Mouse (Mus musculus) CH12.LX (cell line): ENCODE results near the gene Zfhx3. TPM values are rescaled to one million over a fixed set of nuclear protein-coding genes. Genes with fewer than 3 reads are reported as not detected.
A peak's percentile ranks its signal among the peaks of the same experiment; 100 is the strongest.

Experiments used
- DNase-seq: peaks from one replicate; pipeline ENCODE4 v3.0.0-alpha.2; 2013; ENCODE audit errors: extremely low read depth
- H3K27ac ChIP-seq: 2 replicates; pipeline ENCODE4 v1.5.1; 2012; ENCODE audit warnings: low read depth, mild to moderate bottlenecking, control low read depth, moderate library complexity; ENCODE audit not compliant: insufficient read depth
- H3K27me3 ChIP-seq: replicated peaks from 2 replicates; pipeline ENCODE3; 2012; ENCODE audit warnings: inconsistent platforms
- H3K36me3 ChIP-seq, 2 experiments: replicated peaks in 1 of 2; 2 replicates each; pipeline versions ENCODE3 to v1.6.1; 2012; ENCODE audit warnings: inconsistent platforms in 1 of 2, low read length in 1 of 2, mild to moderate bottlenecking in 1 of 2, mixed read lengths in 1 of 2, moderate library complexity in 1 of 2; ENCODE audit not compliant: control insufficient read depth in 1 of 2, insufficient read depth in 1 of 2
- H3K4me1 ChIP-seq, 2 experiments: 2 replicates each; pipeline ENCODE4 v1.6.1; 2012; ENCODE audit warnings: inconsistent platforms in 1 of 2, moderate library complexity in 1 of 2; ENCODE audit not compliant: insufficient read depth in 2 of 2, control insufficient read depth in 1 of 2
- H3K4me2 ChIP-seq: 2 replicates; pipeline ENCODE4 v1.6.1; 2012; ENCODE audit warnings: low read depth, mild to moderate bottlenecking, control low read depth; ENCODE audit not compliant: poor library complexity, insufficient read depth, severe bottlenecking
- H3K4me3 ChIP-seq, 3 experiments: fragments of 150-350 bp in 1 of 3; sonication (generic) in 1 of 3; replicated peaks in 1 of 3; 2 replicates each; pipeline versions ENCODE3 to v1.5.1; 2011 to 2012; ENCODE audit warnings: low read depth in 2 of 3, low read length in 2 of 3, mild to moderate bottlenecking in 2 of 3, moderate library complexity in 2 of 3, control low read depth in 1 of 3, improper control_type of control experiment in 1 of 3, inconsistent platforms in 1 of 3, mixed read lengths in 1 of 3; ENCODE audit not compliant: poor library complexity in 1 of 3
- H3K79me2 ChIP-seq: replicated peaks from 2 replicates; pipeline ENCODE4 v1.6.1; 2012; ENCODE audit warnings: mild to moderate bottlenecking, moderate library complexity; ENCODE audit not compliant: control insufficient read depth, poor library complexity, insufficient read depth, severe bottlenecking; ENCODE audit errors: extremely low read depth
- H3K9ac ChIP-seq: 2 replicates; pipeline ENCODE4 v1.6.1; 2012; ENCODE audit warnings: low read depth, mild to moderate bottlenecking, control low read depth, moderate library complexity; ENCODE audit not compliant: insufficient read depth
- H3K9me3 ChIP-seq: replicated peaks from 2 replicates; pipeline ENCODE3; 2012; ENCODE audit warnings: low read length, inconsistent platforms, mixed read lengths
- BHLHE40 ChIP-seq: IDR thresholded peaks from 2 replicates; pipeline ENCODE4 v1.6.1; 2011; ENCODE audit warnings: mild to moderate bottlenecking, low read depth, low read length, improper control_type of control experiment
- CHD1 ChIP-seq: IDR thresholded peaks from 2 replicates; pipeline ENCODE4 v1.6.1; 2012; ENCODE audit warnings: low read depth, low read length, improper control_type of control experiment, inconsistent platforms
- CHD2 ChIP-seq: IDR thresholded peaks from 2 replicates; pipeline ENCODE4 v1.6.1; 2011; ENCODE audit warnings: low read length, improper control_type of control experiment
- CTCF ChIP-seq, 2 experiments: IDR thresholded peaks in 1 of 2; conservative IDR thresholded peaks in 1 of 2; 2 replicates each; pipeline ENCODE4 v1.5.1; 2011 to 2012; ENCODE audit warnings: low read depth in 2 of 2, low read length in 2 of 2, improper control_type of control experiment in 1 of 2, inconsistent platforms in 1 of 2, mild to moderate bottlenecking in 1 of 2, moderate library complexity in 1 of 2
- E2F4 ChIP-seq: IDR thresholded peaks from 2 replicates; pipeline ENCODE4 v1.6.1; 2011; ENCODE audit warnings: low read depth, low read length, improper control_type of control experiment; ENCODE audit not compliant: insufficient replicate concordance
- ELF1 ChIP-seq: IDR thresholded peaks from 2 replicates; pipeline ENCODE4 v1.6.1; 2014; ENCODE audit warnings: low read depth, mild to moderate bottlenecking, inconsistent platforms, low read length, improper control_type of control experiment
- EP300 ChIP-seq: IDR thresholded peaks from 2 replicates; pipeline ENCODE4 v1.6.1; 2011; ENCODE audit warnings: low read length, improper control_type of control experiment
- ETS1 ChIP-seq: conservative IDR thresholded peaks from 2 replicates; pipeline ENCODE4 v1.6.1; 2012; ENCODE audit warnings: low read depth, mild to moderate bottlenecking, inconsistent platforms, low read length, improper control_type of control experiment, moderate library complexity
- GABPA ChIP-seq: IDR thresholded peaks from 2 replicates; pipeline ENCODE4 v1.6.1; 2012; ENCODE audit warnings: low read depth, low read length, improper control_type of control experiment, inconsistent platforms; ENCODE audit not compliant: insufficient replicate concordance
- HCFC1 ChIP-seq: IDR thresholded peaks from 2 replicates; pipeline ENCODE4 v1.6.1; 2012; ENCODE audit warnings: low read depth, mild to moderate bottlenecking, inconsistent platforms, low read length, improper control_type of control experiment
- IRF4 ChIP-seq: IDR thresholded peaks from 2 replicates; pipeline ENCODE4 v1.6.1; 2014; ENCODE audit warnings: low read depth, mild to moderate bottlenecking, inconsistent platforms, low read length, improper control_type of control experiment
- JUN ChIP-seq: IDR thresholded peaks from 2 replicates; pipeline ENCODE4 v1.6.1; 2011; ENCODE audit warnings: low read depth, mild to moderate bottlenecking, low read length, improper control_type of control experiment, moderate library complexity; ENCODE audit not compliant: insufficient read depth
- JUND ChIP-seq: conservative IDR thresholded peaks from 2 replicates; pipeline ENCODE4 v1.6.1; 2011; ENCODE audit warnings: low read depth, low read length, improper control_type of control experiment
- KAT2A ChIP-seq: IDR thresholded peaks from 2 replicates; pipeline ENCODE4 v1.6.1; 2012; ENCODE audit warnings: low read length, improper control_type of control experiment, inconsistent platforms; ENCODE audit not compliant: insufficient replicate concordance
- MAFK ChIP-seq: IDR thresholded peaks from 2 replicates; pipeline ENCODE4 v1.6.1; 2011; ENCODE audit warnings: low read length, improper control_type of control experiment; ENCODE audit not compliant: insufficient replicate concordance
- MAX ChIP-seq: IDR thresholded peaks from 2 replicates; pipeline ENCODE4 v1.6.1; 2011; ENCODE audit warnings: low read length, improper control_type of control experiment
- MAZ ChIP-seq: IDR thresholded peaks from 2 replicates; pipeline ENCODE4 v1.6.1; 2012; ENCODE audit warnings: low read depth, mild to moderate bottlenecking, inconsistent platforms, low read length, improper control_type of control experiment, moderate library complexity
- MEF2A ChIP-seq: IDR thresholded peaks from 2 replicates; pipeline ENCODE4 v1.6.1; 2014; ENCODE audit warnings: low read depth, mild to moderate bottlenecking, inconsistent platforms, low read length, improper control_type of control experiment, borderline replicate concordance
- MXI1 ChIP-seq: IDR thresholded peaks from 2 replicates; pipeline ENCODE4 v1.6.1; 2011; ENCODE audit warnings: mild to moderate bottlenecking, low read depth, low read length, improper control_type of control experiment
- MYC ChIP-seq: IDR thresholded peaks from 2 replicates; pipeline ENCODE4 v1.6.1; 2011; ENCODE audit warnings: low read depth, mild to moderate bottlenecking, improper control_type of control experiment, low read length
- NELFE ChIP-seq: IDR thresholded peaks from 2 replicates; pipeline ENCODE4 v1.6.1; 2011; ENCODE audit warnings: low read depth, low read length, improper control_type of control experiment
- NRF1 ChIP-seq: IDR thresholded peaks from 2 replicates; pipeline ENCODE4 v1.6.1; 2014; ENCODE audit warnings: low read depth, mild to moderate bottlenecking, inconsistent platforms, low read length, improper control_type of control experiment, moderate library complexity
- PAX5 ChIP-seq: IDR thresholded peaks from 2 replicates; pipeline ENCODE4 v1.6.1; 2012; ENCODE audit warnings: low read length, inconsistent platforms, mixed read lengths
- POLR2A ChIP-seq: IDR thresholded peaks from 2 replicates; pipeline ENCODE4 v1.6.1; 2011; ENCODE audit warnings: low read depth, mild to moderate bottlenecking, improper control_type of control experiment, low read length
- POLR2AphosphoS2 ChIP-seq: IDR thresholded peaks from 2 replicates; pipeline ENCODE4 v1.6.1; 2011; ENCODE audit warnings: low read depth, low read length, improper control_type of control experiment
- RAD21 ChIP-seq: IDR thresholded peaks from 2 replicates; pipeline ENCODE4 v1.6.1; 2011; ENCODE audit warnings: low read depth, mild to moderate bottlenecking, low read length, improper control_type of control experiment, moderate library complexity
- RCOR1 ChIP-seq: conservative IDR thresholded peaks from 2 replicates; pipeline ENCODE4 v1.6.1; 2012; ENCODE audit warnings: low read depth, mild to moderate bottlenecking, inconsistent platforms, low read length, improper control_type of control experiment
- SIN3A ChIP-seq: IDR thresholded peaks from 2 replicates; pipeline ENCODE4 v1.6.1; 2012; ENCODE audit warnings: low read length, improper control_type of control experiment, inconsistent platforms
- SMC3 ChIP-seq: IDR thresholded peaks from 2 replicates; pipeline ENCODE4 v1.6.1; 2011; ENCODE audit warnings: low read depth, low read length, improper control_type of control experiment
- TBP ChIP-seq: conservative IDR thresholded peaks from 2 replicates; pipeline ENCODE4 v1.6.1; 2011; ENCODE audit warnings: low read depth, low read length, improper control_type of control experiment
- TCF12 ChIP-seq: IDR thresholded peaks from 2 replicates; pipeline ENCODE4 v1.6.1; 2014; ENCODE audit warnings: low read depth, mild to moderate bottlenecking, inconsistent platforms, low read length, improper control_type of control experiment
- UBTF ChIP-seq: IDR thresholded peaks from 2 replicates; pipeline ENCODE4 v1.6.1; 2012; ENCODE audit warnings: low read depth, mild to moderate bottlenecking, inconsistent platforms, low read length, improper control_type of control experiment, moderate library complexity
- USF1 ChIP-seq: IDR thresholded peaks from 2 replicates; pipeline ENCODE4 v1.6.1; 2014; ENCODE audit warnings: low read depth, mild to moderate bottlenecking, inconsistent platforms, low read length, improper control_type of control experiment
- USF2 ChIP-seq: conservative IDR thresholded peaks from 2 replicates; pipeline ENCODE4 v1.6.1; 2011; ENCODE audit warnings: low read depth, low read length, improper control_type of control experiment
- ZC3H11A ChIP-seq: IDR thresholded peaks from 2 replicates; pipeline ENCODE4 v1.6.1; 2012; ENCODE audit warnings: low read depth, mild to moderate bottlenecking, inconsistent platforms, low read length, improper control_type of control experiment
- ZKSCAN1 ChIP-seq: IDR thresholded peaks from 2 replicates; pipeline ENCODE4 v1.6.1; 2012; ENCODE audit warnings: low read depth, inconsistent platforms, low read length, improper control_type of control experiment, borderline replicate concordance
- ZMIZ1 ChIP-seq: IDR thresholded peaks from 2 replicates; pipeline ENCODE4 v1.6.1; 2012; ENCODE audit warnings: low read depth, mild to moderate bottlenecking, inconsistent platforms, low read length, improper control_type of control experiment
- ZNF384 ChIP-seq: IDR thresholded peaks from 2 replicates; pipeline ENCODE4 v1.6.1; 2012; ENCODE audit warnings: low read depth, low read length, improper control_type of control experiment, inconsistent platforms
- dilution Hi-C: fragments of 300-500 bp; cut with MboI; formaldehyde crosslinking; loops from 2 replicates; pipeline ENCODE4 v1.14.3; 2020; ENCODE audit warnings: low sequenced_read_pairs; ENCODE audit not compliant: extremely low pct_unique_long_range_greater_than_20kb, extremely low pct_ligation_motif_present
- in situ Hi-C: fragments of 300-500 bp; cut with MboI; formaldehyde crosslinking; loops from 3 replicates; pipeline ENCODE4 v1.14.3; 2019; ENCODE audit warnings: low sequenced_read_pairs, low pct_ligation_motif_present, low pct_unique_long_range_greater_than_20kb, mixed read lengths
- polyA plus RNA-seq: library from polyadenylated mRNA; unstranded; fragments of >175 nt; gene quantifications from 2 replicates; pipeline ENCODE4 v1.2.1, GENCODE M21; 2012; ENCODE audit warnings: low read depth; ENCODE audit not compliant: insufficient read length
- total RNA-seq, 2 experiments: library from RNA; depleted of rRNA; stranded (reverse); fragments of 300-350 nt in 1 of 2; fragments of >200 nt in 1 of 2; gene quantifications; 2 replicates each; pipeline ENCODE4 v1.2.3; 2012 to 2014

Gene Zfhx3
- total and polyA plus RNA-seq, 3 experiments: 0.05 to 0.76 (median 0.68) TPM

DNA sequence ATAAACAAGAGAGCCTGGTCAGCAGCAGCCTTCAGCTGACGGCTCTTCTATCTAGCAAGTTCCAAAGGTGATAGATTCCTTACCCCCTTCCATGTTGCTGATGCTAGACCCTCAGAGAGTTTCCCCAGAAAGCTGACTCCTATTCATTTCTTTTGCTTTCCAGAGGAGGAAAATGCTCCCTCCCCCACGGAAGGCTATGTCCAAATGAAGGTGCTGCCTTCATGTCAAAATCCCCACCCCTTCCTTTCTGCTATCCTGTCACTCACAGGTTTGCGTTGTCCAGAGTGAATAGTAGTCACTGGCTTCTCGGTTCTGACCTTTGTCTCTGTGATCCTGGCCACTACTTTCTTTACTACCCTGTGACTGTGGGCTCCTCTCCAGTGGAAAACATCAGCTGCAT, 406.3 kb downstream of the Zfhx3 start:
- peak overlapping the region; percentile 41; the same call in 1 of the 2 replicates for H3K9ac ChIP-seq
- in situ Hi-C loops (no loop called here), dilution Hi-C loops (no loop called here)
- H3K27ac ChIP-seq: no peak overlapping the region
- peaks cover 0 to 2% of the 10 kb centered on the region in 2 experiments for H3K36me3 ChIP-seq
- peak; percentile 59 for DNase-seq
- no peaks in the 10 kb centered on the region for H3K27me3 ChIP-seq
- TF ChIP-seq USF2 (no peak), CHD2 (peak; percentile 61), GABPA (no peak), JUN (no peak), POLR2A (peak; percentile 48), ETS1 (no peak), TCF12 (0 out of 2 replicates have a peak, but pooled peaks have one; percentile 32), EP300 (0 out of 2 replicates have a peak, but pooled peaks have one; percentile 24), JUND (no peak), ZNF384 (no peak), POLR2AphosphoS2 (no peak), ZKSCAN1 (no peak), BHLHE40 (no peak), E2F4 (no peak), IRF4 (0 out of 2 replicates have a peak, but pooled peaks have one; percentile 20), PAX5 (no peak), ZC3H11A (no peak), MAFK (no peak), MYC (no peak; the same call in none of the 2 replicates), KAT2A (no peak), SIN3A (no peak), NRF1 (no peak), MAZ (no peak), MXI1 (no peak; the same call in 1 of the 2 replicates), MEF2A (no peak), ELF1 (0 out of 2 replicates have a peak, but pooled peaks have one; percentile 41), RCOR1 (no peak), USF1 (no peak), UBTF (no peak), TBP (no peak), SMC3 (no peak), RAD21 (no peak), NELFE (0 out of 2 replicates have a peak, but pooled peaks have one; percentile 22), ZMIZ1 (0 out of 2 replicates have a peak, but pooled peaks have one; percentile 46), MAX (no peak; the same call in 1 of the 2 replicates), CHD1 (no peak), HCFC1 (peak; percentile 35), CTCF (conservative IDR thresholded peaks at IDR 0.05 in 1 of 2, IDR thresholded peaks at IDR 0.05 in 1 of 2; ENCODE audit: low read depth in 2 of 2, low read length in 2 of 2) (no peak)
- H3K4me3 ChIP-seq: peak overlapping the region; percentile 58 to 62 (median 62)
- H3K9me3 ChIP-seq: no peaks in the 10 kb centered on the region
- peaks cover 0 to 7% of the 10 kb centered on the region in 2 experiments; a peak in 3 of 4 replicates for H3K4me1 ChIP-seq
- H3K79me2 ChIP-seq: no peaks in the 10 kb centered on the region
- peak overlapping the region; percentile 45 for H3K4me2 ChIP-seq
